Mouse (Mus musculus): Measurements from ENCODE around the gene Trio.

DNA sequence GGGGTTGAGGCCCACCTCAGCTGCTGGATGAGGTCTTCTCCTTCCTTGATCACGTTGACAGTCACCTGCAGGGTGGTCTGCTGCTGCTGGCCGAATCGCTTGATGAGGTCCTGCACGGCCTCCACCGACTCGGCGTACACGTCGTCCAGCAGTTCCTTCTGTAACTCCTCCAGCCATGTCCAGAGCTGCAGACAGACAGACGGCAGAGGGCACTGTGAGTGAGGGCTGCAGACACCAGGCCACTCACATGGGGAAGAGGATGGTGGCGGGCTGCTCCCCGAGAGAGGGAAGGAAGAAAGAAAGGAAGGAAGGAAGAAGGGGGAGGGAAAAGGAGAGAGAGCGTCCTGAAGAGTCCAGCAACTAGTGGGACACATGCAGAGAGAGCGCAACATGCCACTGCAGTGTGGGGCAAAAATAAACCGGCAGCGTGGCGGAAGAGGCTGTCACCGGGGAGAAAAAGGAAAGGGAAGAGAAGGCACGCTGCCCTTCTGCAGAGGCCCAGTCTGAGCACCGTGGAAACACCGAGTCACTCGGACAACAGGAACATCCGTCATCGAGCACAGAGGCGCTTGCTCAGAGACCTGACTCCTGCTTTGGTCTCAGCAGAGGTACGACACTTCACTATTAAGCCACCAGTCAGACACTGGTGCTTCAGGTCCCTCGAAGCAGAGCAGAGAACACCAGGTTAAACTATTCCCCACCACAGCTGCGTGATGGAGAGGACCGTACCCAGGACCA lies 169.4 kb downstream of the Trio start:
- no peak for TF ChIP-seq POLR2A (IDR thresholded peaks at IDR 0.05; ENCODE audit: borderline replicate concordance, insufficient read depth, low read length)
- peak; percentile 23; the same call in 1 of the 2 replicates for TF ChIP-seq CTCF (IDR thresholded peaks at IDR 0.05; ENCODE audit: borderline replicate concordance, insufficient read depth, low read depth, low read length)
